Mouse (Mus musculus) urinary bladder, postnatal 10 days (tissue): ENCODE data around the gene Olfr1313.
"Not testable (repeated sequence)": the region's sequence is repeated elsewhere in the genome, so short reads cannot be mapped to it uniquely, and the experiment has no call there.

Source experiments
- DNase-seq: peaks from one replicate; pipeline ENCODE4 v3.0.0; 2022; ENCODE audit warnings: low spot score

Gene Olfr1313

DNA sequence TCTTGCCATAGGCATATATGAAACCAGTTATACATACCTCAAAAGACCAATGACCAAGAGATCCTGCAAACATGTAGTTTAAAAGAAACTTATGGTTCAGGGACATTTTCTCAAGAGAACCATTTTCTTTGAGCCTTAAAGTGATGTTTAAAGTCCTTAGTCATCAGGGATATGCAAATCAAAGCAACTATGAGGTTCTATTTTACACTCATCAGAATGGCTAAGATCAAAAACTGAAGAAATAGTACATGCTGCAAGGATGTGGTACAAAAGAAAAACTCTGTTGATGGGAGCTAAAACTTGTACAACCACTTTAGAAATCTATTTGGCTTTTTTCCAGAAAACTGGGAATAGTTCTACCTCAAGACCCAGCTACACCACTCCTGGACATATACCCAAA is at the start of gene Olfr1313:
Gene Olfr1313, minus strand, starts transcription at position 101 of the 400 bp plus-strand sequence.
- DNase-seq, result no peak

GRCm38 (mm10) chr2:112115340-112115739 is 37.7 kb upstream of the Olfr1313 start, which contains the start of gene Olfr1315-ps1:
Olfr1315-ps1 (minus strand) TSS chr2:112115440.
- DNase-seq, result no peak

DNA sequence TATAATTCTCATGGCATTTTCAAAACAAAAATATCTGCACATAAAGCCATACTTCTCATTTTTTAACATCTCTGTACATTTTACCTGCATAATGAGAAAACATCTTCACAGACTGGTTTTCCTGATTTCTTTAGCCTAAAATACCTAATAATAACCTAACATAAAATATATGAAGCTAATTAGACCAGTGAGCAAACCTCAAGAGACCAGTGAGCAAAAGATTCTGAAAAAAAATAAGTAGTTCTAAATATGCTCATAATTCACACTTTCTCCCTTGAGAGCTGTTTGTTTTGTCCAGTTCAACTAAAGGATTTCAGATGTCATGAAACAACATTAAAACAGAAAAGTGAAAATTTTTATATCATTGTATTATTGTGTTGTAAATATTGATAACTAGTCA is 19.0 kb upstream of the Olfr1313 start, which contains the start of gene Olfr1314:
Gene Olfr1314, minus strand, starts transcription at position 101 of the 400 bp plus-strand sequence.
- DNase-seq, result no peak

DNA sequence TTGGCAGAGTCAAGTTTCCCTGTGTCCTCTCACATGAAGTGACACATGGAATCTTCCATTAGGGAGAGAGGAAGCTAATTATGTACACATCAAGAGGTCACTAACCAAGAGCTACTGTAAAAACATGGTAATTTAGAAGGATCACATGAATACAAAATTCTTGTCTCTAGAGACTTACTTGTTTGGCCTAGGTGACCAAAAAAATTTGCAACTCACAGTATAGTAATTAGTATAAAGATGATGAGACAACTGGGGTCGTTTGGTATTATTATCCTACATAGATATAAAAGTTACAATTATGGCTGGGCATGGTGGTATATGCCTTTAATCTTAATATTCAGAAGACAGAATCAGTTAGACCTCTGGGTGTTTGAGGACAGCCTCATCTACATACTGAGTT is 27.5 kb downstream of the Olfr1313 start, which contains the start of gene Olfr1312:
Gene Olfr1312, minus strand, starts transcription at position 101 of the 400 bp plus-strand sequence.
- DNase-seq, result no peak

- not testable (repeated sequence) for DNase-seq
Observed at GRCm38 (mm10) chr2:112026971-112027370, 50.7 kb downstream of the Olfr1313 start.

DNA sequence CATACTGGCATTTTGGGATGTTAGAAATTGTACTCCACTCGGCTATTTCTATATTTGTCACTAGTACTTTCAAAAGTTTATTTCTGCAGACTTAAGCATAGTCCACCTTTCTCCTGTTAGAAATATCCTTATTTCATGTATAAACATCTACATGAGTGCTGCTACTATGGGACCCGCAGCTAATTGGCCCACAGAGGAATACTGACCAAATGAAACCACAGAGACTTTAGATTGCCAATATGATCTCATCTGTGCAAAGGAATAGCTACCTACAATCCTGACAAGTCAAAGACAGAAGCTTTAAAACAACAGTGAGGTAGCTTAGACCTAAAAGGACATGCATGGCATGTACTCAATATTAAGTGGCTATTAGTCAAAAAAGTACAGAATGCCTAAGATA is 53.3 kb downstream of the Olfr1313 start, which contains the start of gene Olfr1311:
Gene Olfr1311, minus strand, starts transcription at position 101 of the 400 bp plus-strand sequence.
- DNase-seq, result no peak
